Mouse (Mus musculus) bone marrow macrophage, adult 2 months (primary cell): ENCODE results near the gene 1700015F17Rik. TPM values are rescaled to one million over a fixed set of nuclear protein-coding genes. Genes with fewer than 3 reads are reported as not detected.
A peak's percentile ranks its signal among the peaks of the same experiment; 100 is the strongest.

Experiments
- H3K27ac ChIP-seq: 2 replicates; pipeline ENCODE4 v1.5.1; 2012; ENCODE audit warnings: low read depth, low read length; ENCODE audit not compliant: insufficient read depth
- H3K4me1 ChIP-seq: 2 replicates; pipeline ENCODE4 v1.6.1; 2012; ENCODE audit warnings: low read length; ENCODE audit not compliant: control insufficient read depth, insufficient read depth
- H3K4me3 ChIP-seq: 2 replicates; pipeline ENCODE4 v1.5.1; 2012; ENCODE audit warnings: mild to moderate bottlenecking, low read length, moderate library complexity; ENCODE audit not compliant: insufficient read depth
- CTCF ChIP-seq: IDR thresholded peaks from 2 replicates; pipeline ENCODE4 v1.5.1; 2012; ENCODE audit warnings: low read depth, mild to moderate bottlenecking, low read length, moderate library complexity
- POLR2A ChIP-seq: IDR thresholded peaks from 2 replicates; pipeline ENCODE4 v1.6.1; 2012; ENCODE audit warnings: mild to moderate bottlenecking, low read depth, low read length, borderline replicate concordance
- polyA plus RNA-seq: library from polyadenylated mRNA; stranded (reverse); fragments of >200 nt; gene quantifications from 2 replicates; pipeline ENCODE4 v1.2.4, GENCODE M21; 2012; ENCODE audit not compliant: missing spikeins, insufficient read depth, insufficient read length

1700015F17Rik gene
- polyA plus RNA-seq, 1 experiment = not detected

DNA sequence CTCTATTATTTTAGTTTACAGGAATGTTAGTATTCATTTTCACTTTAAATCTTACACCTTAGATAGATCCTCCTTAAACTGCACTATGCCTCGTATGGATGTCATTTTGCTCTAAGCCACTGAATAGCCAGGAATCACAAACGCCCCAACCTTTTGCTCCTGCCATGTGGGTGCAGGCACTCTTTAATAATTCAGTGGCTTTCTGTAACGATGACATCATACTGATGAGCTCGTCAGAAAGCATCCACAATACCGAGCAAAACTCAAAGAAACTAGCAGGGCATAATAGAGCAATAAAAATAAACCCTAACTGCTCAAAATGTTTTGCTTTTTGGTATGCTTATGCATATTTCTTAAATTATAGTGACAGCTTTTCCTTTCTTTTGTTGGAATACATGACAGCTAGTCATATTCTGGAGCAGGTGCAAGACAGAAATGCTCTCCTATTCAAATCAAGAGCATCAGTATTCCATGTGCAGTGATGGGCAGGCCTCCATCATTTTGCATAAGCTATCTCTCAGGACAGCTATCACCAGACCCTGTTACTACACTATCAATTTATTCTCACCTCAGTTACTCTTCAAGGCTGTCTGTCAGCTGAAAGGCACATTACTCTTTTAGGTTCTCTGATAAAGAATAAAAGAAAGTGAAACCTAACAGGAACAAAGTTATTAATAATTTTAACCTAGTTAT is 47.1 kb downstream of the 1700015F17Rik start:
- Histone ChIP-seq H3K4me3 (no peak overlapping the region), H3K4me1 (0 out of 2 replicates have a peak, but pooled peaks cover 2% of the 10 kb centered on the region), H3K27ac (no peak overlapping the region)
- TF ChIP-seq POLR2A = no peak
- TF ChIP-seq CTCF = no peak

DNA sequence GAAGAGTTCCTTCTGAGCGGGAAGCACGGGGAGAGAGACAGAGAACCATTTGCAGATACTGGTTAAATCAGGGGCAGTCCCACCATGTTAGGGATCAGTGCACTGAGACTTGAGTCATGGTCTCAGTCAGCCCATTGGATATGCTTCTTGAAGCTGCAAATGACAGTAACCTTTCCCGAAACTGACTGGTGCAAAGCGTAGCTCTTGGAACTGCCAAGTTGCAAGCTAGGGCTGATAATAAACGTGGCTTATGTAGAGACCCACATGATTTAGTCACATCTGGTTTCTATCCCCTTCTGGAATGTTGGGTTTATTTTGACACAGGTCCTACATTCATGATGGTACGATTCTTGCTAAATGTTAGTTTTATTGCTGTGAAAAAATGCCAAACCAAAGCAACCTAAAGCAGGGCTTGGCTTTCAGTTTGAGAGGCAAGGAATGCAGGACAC is 55.2 kb downstream of the 1700015F17Rik start:
- Histone ChIP-seq H3K27ac (no peak overlapping the region), H3K4me1 (peaks cover 18% of the 10 kb centered on the region), H3K4me3 (no peak overlapping the region)
- TF ChIP-seq CTCF (no peak), POLR2A (no peak)

GRCm38 (mm10) chr5:5423081-5423480 is 55.9 kb downstream of the 1700015F17Rik start:
- TF ChIP-seq POLR2A = no peak
- TF ChIP-seq CTCF = no peak
- Histone ChIP-seq H3K4me3 (no peak overlapping the region), H3K4me1 (peaks cover 19% of the 10 kb centered on the region), H3K27ac (no peak overlapping the region)

DNA sequence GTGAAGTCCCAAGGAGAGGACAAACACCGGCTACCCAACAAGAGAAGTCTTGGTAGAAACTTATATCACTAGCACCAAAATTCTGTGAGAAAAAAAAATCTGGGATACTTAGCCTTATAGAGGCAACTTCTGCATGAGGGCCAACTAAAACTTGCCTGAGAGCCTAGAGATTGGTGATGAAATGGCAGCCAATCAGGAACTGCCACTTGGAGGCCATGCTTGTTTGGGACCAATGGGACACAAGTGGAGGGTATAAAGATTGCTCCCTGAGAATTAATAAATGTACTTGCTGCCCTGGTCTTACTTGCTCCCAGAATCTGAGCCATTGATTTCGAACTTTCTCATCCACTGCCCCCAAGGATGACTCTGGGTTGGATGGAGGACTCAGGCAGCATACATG is 57.5 kb downstream of the 1700015F17Rik start:
- Histone ChIP-seq H3K4me1 (peaks cover 19% of the 10 kb centered on the region), H3K4me3 (no peak overlapping the region), H3K27ac (peak overlapping the region; percentile 77)
- no peak for TF ChIP-seq CTCF

DNA sequence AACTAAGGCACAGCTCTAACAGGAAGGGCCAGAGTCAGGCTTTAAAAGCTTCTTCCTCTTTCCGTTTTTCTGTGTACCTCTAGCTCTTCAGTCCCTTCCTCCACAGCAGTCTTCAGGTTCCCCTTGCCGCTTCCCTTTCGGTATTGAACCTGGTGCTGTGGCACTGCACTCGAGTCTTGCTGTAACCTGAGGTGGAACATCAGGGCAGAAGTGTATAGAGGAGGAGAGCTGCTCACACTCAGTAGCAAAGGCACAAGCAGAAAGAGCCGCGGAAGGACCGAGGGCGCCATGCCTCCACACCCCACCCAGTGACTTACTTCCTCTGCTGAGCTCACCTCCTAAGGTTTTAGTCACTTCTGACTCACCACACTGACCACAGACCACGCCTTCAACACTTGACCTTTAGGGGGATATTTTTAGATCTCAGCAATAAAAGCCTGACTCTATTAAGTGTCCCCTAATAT is 58.9 kb downstream of the 1700015F17Rik start, which contains the start of gene Cdk14:
TSS of gene Cdk14 (minus strand) at position 321 of the 464 bp plus-strand sequence.
- TF ChIP-seq POLR2A (no peak), CTCF (no peak)
- Histone ChIP-seq H3K27ac (peak within 1 kb of the TSS; percentile 98), H3K4me3 (peak within 1 kb of the TSS; percentile 73)

GRCm38 (mm10) chr5:5419253-5419652 is 59.7 kb downstream of the 1700015F17Rik start:
- H3K4me3 ChIP-seq = peak overlapping the region; percentile 61
- H3K4me1 ChIP-seq = peaks cover 30% of the 10 kb centered on the region
- no peak for TF ChIP-seq POLR2A
- no peak for TF ChIP-seq CTCF
- peak overlapping the region; percentile 98 for H3K27ac ChIP-seq

More for the DNA sequence above, 58.9 kb downstream of the 1700015F17Rik start, which contains the start of gene Cdk14:
- H3K4me1 ChIP-seq = peaks cover 23% of the 10 kb centered on the region

GRCm38 (mm10) chr5:5414835-5415234 is 64.1 kb downstream of the 1700015F17Rik start:
- Histone ChIP-seq H3K4me1 (peaks cover 16% of the 10 kb centered on the region), H3K27ac (peak overlapping the region; percentile 35; the same call in 1 of the 2 replicates), H3K4me3 (no peak overlapping the region)
- no peak for TF ChIP-seq POLR2A
- TF ChIP-seq CTCF = no peak

DNA sequence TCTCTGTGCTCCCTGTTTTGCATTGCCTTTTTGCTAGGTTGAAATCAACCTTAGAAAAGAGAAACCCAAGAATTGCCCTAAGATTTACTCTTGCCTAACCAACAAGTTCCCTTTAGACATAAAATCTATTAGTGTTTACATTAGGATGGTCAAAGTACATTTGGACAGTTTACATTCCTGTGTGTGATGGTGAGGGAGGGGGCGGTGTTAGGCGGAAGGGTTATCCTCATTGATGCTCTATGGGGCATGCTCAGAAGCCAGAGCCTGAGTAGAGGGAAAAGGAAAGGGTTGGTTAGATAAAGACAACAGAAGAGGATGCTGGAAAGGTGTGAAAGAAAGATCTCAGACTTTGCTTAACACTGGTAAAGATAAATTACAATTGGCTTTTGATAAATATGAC is 67.1 kb downstream of the 1700015F17Rik start:
- no peak for TF ChIP-seq POLR2A
- TF ChIP-seq CTCF = no peak
- no peak overlapping the region for H3K4me3 ChIP-seq
- no peak overlapping the region for H3K27ac ChIP-seq
- peaks cover 13% of the 10 kb centered on the region for H3K4me1 ChIP-seq

DNA sequence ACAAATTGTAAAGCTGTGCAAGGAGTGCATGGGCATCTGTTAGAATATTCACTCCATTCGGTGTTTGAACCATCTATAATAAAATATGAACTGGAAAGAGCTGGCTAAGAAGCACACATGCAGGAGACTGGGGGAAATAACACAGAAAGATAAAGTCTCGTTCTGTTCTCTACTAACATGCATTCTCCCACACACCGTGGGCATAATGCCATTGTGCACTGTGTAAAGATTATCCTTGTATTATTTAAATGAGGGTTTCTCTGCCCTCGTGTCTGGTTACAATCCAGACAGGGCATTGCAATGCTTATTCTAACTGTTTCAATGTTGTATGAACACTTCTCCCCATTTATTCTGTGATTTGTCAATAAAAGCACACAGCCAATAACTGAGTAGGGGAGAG is 77.0 kb downstream of the 1700015F17Rik start:
- no peak overlapping the region for H3K4me3 ChIP-seq

GRCm38 (mm10) chr5:5392786-5393185 is 86.2 kb downstream of the 1700015F17Rik start:
- TF ChIP-seq CTCF (no peak), POLR2A (no peak)
- Histone ChIP-seq H3K4me1 (peaks cover 11% of the 10 kb centered on the region), H3K4me3 (no peak overlapping the region), H3K27ac (0 out of 2 replicates have a peak overlapping the region, but pooled peaks have one; percentile 5)

More for the DNA sequence above, 77.0 kb downstream of the 1700015F17Rik start:
- Histone ChIP-seq H3K4me1 (peaks cover 13% of the 10 kb centered on the region), H3K27ac (no peak overlapping the region)
- no peak for TF ChIP-seq POLR2A
- no peak for TF ChIP-seq CTCF

Other genes with a start within 250 kb of the 1700015F17Rik start
- gene Cdk14, start 58.8 kb downstream of the 1700015F17Rik start, polyA plus RNA-seq = 43.0 and 43.6 TPM in 2 replicates
- 2.1 and 2.6 TPM in 2 replicates for gene Cldn12, start 35.8 kb upstream of the 1700015F17Rik start, polyA plus RNA-seq
- gene Gtpbp10, start 80.4 kb upstream of the 1700015F17Rik start, polyA plus RNA-seq = 11.2 and 14.3 TPM in 2 replicates
- not detected in 2 replicates for gene Gm8773, start 94.7 kb upstream of the 1700015F17Rik start, polyA plus RNA-seq
- gene Cfap69, start 185.1 kb upstream of the 1700015F17Rik start, polyA plus RNA-seq = not detected in 2 replicates
- 0.24 TPM in 1 of 2 replicates, not detected in the other for gene Steap2, start 215.4 kb upstream of the 1700015F17Rik start, polyA plus RNA-seq